Mouse (Mus musculus) CH12.LX (cell line): Measurements from ENCODE around the gene Oasl1.
A peak's percentile ranks its signal among the peaks of the same experiment; 100 is the strongest.

Experiments
- CTCF ChIP-seq, 2 experiments: IDR thresholded peaks in 1 of 2; conservative IDR thresholded peaks in 1 of 2; 2 replicates each; pipeline ENCODE4 v1.5.1; 2011 to 2012; ENCODE audit warnings: low read depth in 2 of 2, low read length in 2 of 2, improper control_type of control experiment in 1 of 2, inconsistent platforms in 1 of 2, mild to moderate bottlenecking in 1 of 2, moderate library complexity in 1 of 2
- EP300 ChIP-seq: IDR thresholded peaks from 2 replicates; pipeline ENCODE4 v1.6.1; 2011; ENCODE audit warnings: low read length, improper control_type of control experiment
- MAZ ChIP-seq: IDR thresholded peaks from 2 replicates; pipeline ENCODE4 v1.6.1; 2012; ENCODE audit warnings: low read depth, mild to moderate bottlenecking, inconsistent platforms, low read length, improper control_type of control experiment, moderate library complexity
- POLR2A ChIP-seq: IDR thresholded peaks from 2 replicates; pipeline ENCODE4 v1.6.1; 2011; ENCODE audit warnings: low read depth, mild to moderate bottlenecking, improper control_type of control experiment, low read length
- SIN3A ChIP-seq: IDR thresholded peaks from 2 replicates; pipeline ENCODE4 v1.6.1; 2012; ENCODE audit warnings: low read length, improper control_type of control experiment, inconsistent platforms
- SMC3 ChIP-seq: IDR thresholded peaks from 2 replicates; pipeline ENCODE4 v1.6.1; 2011; ENCODE audit warnings: low read depth, low read length, improper control_type of control experiment

- TF ChIP-seq CTCF (conservative IDR thresholded peaks at IDR 0.05 in 1 of 2, IDR thresholded peaks at IDR 0.05 in 1 of 2; ENCODE audit: low read depth in 2 of 2, low read length in 2 of 2) (peak; percentile 88 to 96), SMC3 (peak; percentile 80), MAZ (no peak), POLR2A (no peak), EP300 (no peak), SIN3A (no peak)
Measured at GRCm38 (mm10) chr5:114979250-114980121, 56.4 kb downstream of the Oasl1 start.
